Mouse (Mus musculus) kidney, embryonic 16.5 days (tissue): ENCODE results near the gene Tdp1. TPM values are rescaled to one million over a fixed set of nuclear protein-coding genes. Genes with fewer than 3 reads are reported as not detected.

Source experiments
- ATAC-seq: fragments of 200-750 bp; cut with Nextera tagmentation; 2 replicates; pipeline ENCODE4 v1.8.0; 2017; ENCODE audit warnings: moderate TSS enrichment; ENCODE audit not compliant: low FRiP score, low TSS enrichment
- H3K27ac ChIP-seq: fragments of 300-500 bp; sonication (generic); 2 replicates; pipeline ENCODE4 v1.5.1; 2014; ENCODE audit warnings: low read length
- H3K27me3 ChIP-seq: fragments of 300-500 bp; sonication (generic); 2 replicates; pipeline ENCODE4 v1.6.1; 2014; ENCODE audit warnings: low read length, control low read depth, mixed read lengths; ENCODE audit not compliant: insufficient read depth
- H3K36me3 ChIP-seq: fragments of 300-500 bp; sonication (generic); 2 replicates; pipeline ENCODE4 v1.6.1; 2014; ENCODE audit warnings: low read length, control low read depth, mixed read lengths; ENCODE audit not compliant: insufficient read depth
- H3K4me1 ChIP-seq: fragments of 300-500 bp; sonication (generic); 2 replicates; pipeline ENCODE4 v1.6.1; 2014; ENCODE audit warnings: low read length, control low read depth, mixed read lengths; ENCODE audit not compliant: insufficient read depth
- H3K4me2 ChIP-seq: fragments of 300-500 bp; sonication (generic); replicated peaks from 2 replicates; pipeline ENCODE4 v1.6.1; 2014; ENCODE audit warnings: low read depth, low read length
- H3K4me3 ChIP-seq: fragments of 300-500 bp; sonication (generic); 2 replicates; pipeline ENCODE4 v1.5.1; 2014; ENCODE audit warnings: mild to moderate bottlenecking, low read length
- H3K9ac ChIP-seq: fragments of 300-500 bp; sonication (generic); replicated peaks from 2 replicates; pipeline ENCODE4 v1.6.1; 2014; ENCODE audit warnings: low read length
- H3K9me3 ChIP-seq: fragments of 300-500 bp; sonication (generic); 2 replicates; pipeline ENCODE4 v1.6.1; 2016; ENCODE audit warnings: low read length, control low read depth
- WGBS: fragments of 180-500 bp; shearing (Covaris S2); extraction: QIAGEN DNeasy Blood & Tissue Kit; methylation state at CpG from one replicate; pipeline ENCODE4 v1.1.7; 2014; 5-methylcytosine and 5-hydroxymethylcytosine counted together
- polyA plus RNA-seq: library from polyadenylated mRNA; unstranded; fragments of >200 nt; fragmentation: Nextera tagmentation; extraction: Ambion mirVana; gene quantifications from 2 replicates; pipeline ENCODE4 v1.2.1, GENCODE M21; 2015

Gene Tdp1
- polyA plus RNA-seq, 1 experiment from 2014 or later = 66.4 TPM

- WGBS = 94% methylated on average over 3 of the region's 3 CpGs
These were observed 35.3 kb downstream of the Tdp1 start for GRCm38 (mm10) chr12:99919636-99920035.

GRCm38 (mm10) chr12:99921045-99921444, 36.7 kb downstream of the Tdp1 start:
- Histone ChIP-seq H3K9me3 (no peaks in the 10 kb centered on the region), H3K4me2 (no peak overlapping the region), H3K4me1 (no peaks in the 10 kb centered on the region), H3K36me3 (no peaks in the 10 kb centered on the region; the same call in 1 of the 2 replicates), H3K4me3 (no peak overlapping the region), H3K9ac (no peak overlapping the region), H3K27me3 (no peaks in the 10 kb centered on the region), H3K27ac (no peak overlapping the region)
- ATAC-seq = no peak
- 75% methylated on average over 3 of the region's 3 CpGs for WGBS

More at GRCm38 (mm10) chr12:99919636-99920035, 35.3 kb downstream of the Tdp1 start:
- Histone ChIP-seq H3K27me3 (no peaks in the 10 kb centered on the region), H3K4me2 (no peak overlapping the region), H3K36me3 (peaks cover 3% of the 10 kb centered on the region), H3K27ac (no peak overlapping the region), H3K9ac (no peak overlapping the region), H3K4me1 (no peaks in the 10 kb centered on the region), H3K9me3 (no peaks in the 10 kb centered on the region), H3K4me3 (no peak overlapping the region)
- ATAC-seq = no peak

DNA sequence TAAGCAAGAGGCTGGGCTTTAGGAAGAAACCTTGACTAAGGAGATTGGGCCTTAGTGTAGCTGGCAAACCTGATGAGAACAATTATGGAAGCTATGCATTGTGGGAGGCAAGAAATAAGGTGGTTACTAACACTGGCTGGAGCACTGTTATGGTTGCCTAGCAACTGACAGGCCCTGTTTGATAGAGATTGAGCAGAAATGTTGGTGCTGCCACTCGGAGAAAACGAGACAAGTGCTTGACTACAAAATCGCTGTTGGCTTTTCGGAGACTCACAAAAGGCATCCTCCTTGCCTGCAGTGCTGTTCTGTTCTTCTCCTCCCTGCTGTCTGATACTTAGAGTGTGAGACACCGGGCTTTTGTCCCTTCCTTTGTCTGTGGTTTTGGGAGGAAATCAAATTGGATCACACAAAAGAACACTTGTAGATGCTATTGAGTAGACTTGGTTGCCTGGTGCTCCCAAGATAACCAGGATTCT, 38.9 kb downstream of the Tdp1 start:
- Histone ChIP-seq H3K9me3 (no peaks in the 10 kb centered on the region), H3K4me1 (no peaks in the 10 kb centered on the region), H3K9ac (no peak overlapping the region), H3K4me3 (no peak overlapping the region), H3K4me2 (no peak overlapping the region), H3K27me3 (no peaks in the 10 kb centered on the region), H3K27ac (no peak overlapping the region), H3K36me3 (peaks cover 5% of the 10 kb centered on the region; the same call in 1 of the 2 replicates)
- WGBS = 74% methylated on average over 5 of the region's 5 CpGs
- no peak for ATAC-seq

GRCm38 (mm10) chr12:99923703-99924102, 39.4 kb downstream of the Tdp1 start:
- no peak overlapping the region for H3K27ac ChIP-seq
- no peaks in the 10 kb centered on the region for H3K9me3 ChIP-seq
- H3K9ac ChIP-seq = no peak overlapping the region
- peaks cover 5% of the 10 kb centered on the region; the same call in 1 of the 2 replicates for H3K36me3 ChIP-seq
- no peaks in the 10 kb centered on the region for H3K4me1 ChIP-seq
- H3K4me3 ChIP-seq = no peak overlapping the region
- WGBS = 81% methylated on average over 5 of the region's 5 CpGs
- no peak overlapping the region for H3K4me2 ChIP-seq
- no peak for ATAC-seq
- H3K27me3 ChIP-seq = no peaks in the 10 kb centered on the region

DNA sequence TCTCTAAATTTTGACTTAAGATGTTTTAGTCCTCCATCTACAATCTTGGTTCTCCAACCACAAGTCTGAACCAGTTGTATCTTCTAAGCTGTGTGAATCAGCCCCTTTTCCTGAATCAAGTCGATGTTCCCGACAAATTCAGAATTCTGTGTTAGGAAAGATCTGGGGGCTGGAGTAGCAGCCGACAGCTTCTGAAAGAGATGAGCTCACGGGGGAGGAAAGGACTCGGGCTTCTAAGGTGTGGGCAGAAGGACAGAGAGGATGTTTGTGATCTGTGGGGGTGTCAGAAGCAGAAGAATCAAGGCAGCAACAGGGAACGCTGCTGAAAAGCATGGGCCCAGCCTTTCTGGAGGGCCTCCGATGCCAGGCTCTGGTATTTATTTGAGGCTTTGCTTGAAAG, 44.0 kb downstream of the Tdp1 start:
- H3K4me1 ChIP-seq = no peaks in the 10 kb centered on the region
- 73% methylated on average over 7 of the region's 7 CpGs for WGBS
- H3K4me2 ChIP-seq = no peak overlapping the region
- H3K9ac ChIP-seq = no peak overlapping the region
- H3K4me3 ChIP-seq = no peak overlapping the region
- H3K9me3 ChIP-seq = no peaks in the 10 kb centered on the region
- H3K27me3 ChIP-seq = no peaks in the 10 kb centered on the region
- no peak for ATAC-seq
- H3K27ac ChIP-seq = no peak overlapping the region
- H3K36me3 ChIP-seq = peaks cover 10% of the 10 kb centered on the region; the same call in 1 of the 2 replicates

DNA sequence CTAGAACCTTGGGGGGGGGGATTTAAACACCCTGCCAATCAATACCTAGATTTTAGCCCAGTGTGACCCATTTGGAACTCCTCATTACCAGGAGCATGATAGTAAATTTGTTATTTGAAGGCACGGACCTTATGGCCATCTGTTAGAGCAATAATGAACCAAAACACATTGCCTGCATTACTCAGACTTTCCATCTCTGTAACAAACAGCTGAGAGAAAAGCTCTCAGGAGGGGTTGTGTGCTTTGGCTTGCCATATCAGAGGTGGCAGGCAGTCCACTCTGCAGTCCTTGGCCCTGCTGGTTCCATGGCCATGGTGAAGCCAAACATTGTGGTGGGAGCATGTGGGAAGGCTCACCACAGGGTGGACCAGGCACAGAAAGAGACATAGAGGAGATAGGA, 44.8 kb downstream of the Tdp1 start:
- peaks cover 14% of the 10 kb centered on the region; the same call in 1 of the 2 replicates for H3K36me3 ChIP-seq
- H3K27me3 ChIP-seq = no peaks in the 10 kb centered on the region
- H3K9me3 ChIP-seq = no peaks in the 10 kb centered on the region
- no peak for ATAC-seq
- 82% methylated on average over 1 of the region's 1 CpGs for WGBS
- no peaks in the 10 kb centered on the region for H3K4me1 ChIP-seq
- H3K4me2 ChIP-seq = no peak overlapping the region
- H3K9ac ChIP-seq = no peak overlapping the region
- no peak overlapping the region for H3K27ac ChIP-seq
- no peak overlapping the region for H3K4me3 ChIP-seq

DNA sequence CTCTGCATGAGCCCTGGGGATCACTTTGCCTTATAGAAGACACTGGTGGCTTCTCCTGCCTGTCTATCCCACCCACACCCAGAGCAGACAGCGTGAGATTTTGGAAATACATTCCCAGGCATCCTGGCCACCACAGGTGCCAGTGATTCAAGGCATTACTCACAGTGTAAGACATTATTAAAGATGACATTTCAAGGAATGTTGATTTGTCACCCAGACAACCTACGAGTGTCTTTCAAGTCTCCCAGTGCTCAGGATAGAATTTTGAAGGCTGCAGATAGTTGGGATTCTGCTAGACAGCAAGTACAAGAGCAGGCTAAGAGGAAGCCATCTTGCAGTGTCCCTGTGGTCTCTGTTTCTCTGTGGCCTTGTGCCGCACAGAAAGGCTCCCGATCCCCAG, 47.9 kb downstream of the Tdp1 start:
- H3K36me3 ChIP-seq = peaks cover 19% of the 10 kb centered on the region; the same call in 1 of the 2 replicates
- no peak for ATAC-seq
- no peak overlapping the region for H3K27ac ChIP-seq

GRCm38 (mm10) chr12:99933630-99934029, 49.3 kb downstream of the Tdp1 start:
- Histone ChIP-seq H3K4me1 (no peaks in the 10 kb centered on the region), H3K4me2 (no peak overlapping the region), H3K36me3 (peaks cover 16% of the 10 kb centered on the region; the same call in 1 of the 2 replicates), H3K27ac (no peak overlapping the region), H3K9me3 (no peaks in the 10 kb centered on the region), H3K27me3 (no peaks in the 10 kb centered on the region), H3K9ac (no peak overlapping the region), H3K4me3 (no peak overlapping the region)
- WGBS = 78% methylated on average over 3 of the region's 3 CpGs
- 0 out of 2 replicates have a peak, but pooled peaks have one; percentile 55 for ATAC-seq

More for the DNA sequence above, 47.9 kb downstream of the Tdp1 start:
- Histone ChIP-seq H3K4me3 (no peak overlapping the region), H3K9ac (no peak overlapping the region), H3K9me3 (no peaks in the 10 kb centered on the region), H3K4me2 (no peak overlapping the region), H3K4me1 (no peaks in the 10 kb centered on the region), H3K27me3 (no peaks in the 10 kb centered on the region)
- 95% methylated on average over 4 of the region's 4 CpGs for WGBS

DNA sequence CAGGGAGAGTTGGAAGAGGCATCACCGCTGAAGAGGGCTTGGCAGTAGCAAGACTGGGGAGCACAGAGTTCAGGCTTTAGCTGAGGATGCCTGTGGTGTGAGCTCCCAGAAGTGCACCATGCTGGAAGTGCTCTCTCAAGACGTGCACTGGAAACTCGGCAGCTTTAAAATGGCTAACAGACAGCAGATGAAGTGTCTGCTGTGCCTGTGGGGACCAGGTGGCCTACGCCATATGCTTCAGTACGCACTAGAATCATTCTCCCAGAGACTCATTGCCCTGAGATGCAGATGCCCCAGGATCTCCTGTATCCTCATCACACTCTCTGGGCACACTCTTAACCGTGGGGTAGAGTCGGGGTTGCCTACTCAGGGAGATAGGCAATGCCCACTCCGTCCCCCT, 51.1 kb downstream of the Tdp1 start:
- ATAC-seq = no peak
- H3K36me3 ChIP-seq = 0 out of 2 replicates have a peak, but pooled peaks cover 11% of the 10 kb centered on the region
- H3K9ac ChIP-seq = no peak overlapping the region
- no peaks in the 10 kb centered on the region for H3K27me3 ChIP-seq
- no peak overlapping the region for H3K27ac ChIP-seq
- WGBS = 94% methylated on average over 8 of the region's 8 CpGs
- peaks cover 5% of the 10 kb centered on the region for H3K4me1 ChIP-seq
- H3K9me3 ChIP-seq = no peaks in the 10 kb centered on the region
- H3K4me2 ChIP-seq = no peak overlapping the region
- no peak overlapping the region for H3K4me3 ChIP-seq

- Histone ChIP-seq H3K4me1 (peaks cover 19% of the 10 kb centered on the region), H3K27me3 (no peaks in the 10 kb centered on the region), H3K9me3 (no peaks in the 10 kb centered on the region), H3K9ac (no peak overlapping the region), H3K4me3 (no peak overlapping the region), H3K36me3 (0 out of 2 replicates have a peak, but pooled peaks cover 11% of the 10 kb centered on the region), H3K4me2 (no peak overlapping the region), H3K27ac (no peak overlapping the region)
- ATAC-seq = peak; percentile 11; the same call in 1 of the 2 replicates
- 37% methylated on average over 4 of the region's 4 CpGs for WGBS
These were observed 54.2 kb downstream of the Tdp1 start for GRCm38 (mm10) chr12:99938476-99938875.
